Mouse (Mus musculus) embryonic facial prominence, embryonic 14.5 days (tissue): ENCODE measurements at regions not wholly inside any gene's neighbourhood (a gene's known extent, or its start where the extent isn't known, plus 50 kb on each side); places are given as distances from the start of the nearest gene placed in this dataset.
"Not testable (repeated sequence)": the region's sequence is repeated elsewhere in the genome, so short reads cannot be mapped to it uniquely, and the experiment has no call there.

Experiments used
- ATAC-seq: fragments of 200-750 bp; cut with Nextera tagmentation; 2 replicates; pipeline ENCODE4 v1.8.0; 2017; ENCODE audit warnings: low read depth, moderate number of reproducible peaks, moderate TSS enrichment
- DNase-seq: peaks from one replicate; pipeline ENCODE4 v3.0.0-alpha.2; 2015; ENCODE audit warnings: low spot score
- H3K27ac ChIP-seq: fragments of 300-500 bp; sonication (generic); replicated peaks from 2 replicates; pipeline ENCODE4 v1.5.1; 2014; ENCODE audit warnings: low read depth, mild to moderate bottlenecking, low read length, moderate library complexity
- H3K27me3 ChIP-seq: fragments of 300-500 bp; sonication (generic); replicated peaks from 2 replicates; pipeline ENCODE4 v1.6.1; 2014; ENCODE audit warnings: low read length; ENCODE audit not compliant: control insufficient read depth, insufficient read depth
- H3K36me3 ChIP-seq: fragments of 300-500 bp; sonication (generic); 2 replicates; pipeline ENCODE4 v1.6.1; 2014; ENCODE audit warnings: low read length, mixed read lengths; ENCODE audit not compliant: control insufficient read depth, insufficient read depth
- H3K4me1 ChIP-seq: fragments of 300-500 bp; sonication (generic); 2 replicates; pipeline ENCODE4 v1.6.1; 2014; ENCODE audit warnings: antibody characterized with exemption, low read length; ENCODE audit not compliant: control insufficient read depth, insufficient read depth
- H3K4me2 ChIP-seq: fragments of 300-500 bp; sonication (generic); 2 replicates; pipeline ENCODE4 v1.6.1; 2014; ENCODE audit warnings: low read depth, mild to moderate bottlenecking, low read length, moderate library complexity, mixed read lengths
- H3K4me3 ChIP-seq: fragments of 300-500 bp; sonication (generic); 2 replicates; pipeline ENCODE4 v1.5.1; 2014; ENCODE audit warnings: low read depth, mild to moderate bottlenecking, low read length
- H3K9ac ChIP-seq: fragments of 300-500 bp; sonication (generic); 2 replicates; pipeline ENCODE4 v1.6.1; 2014; ENCODE audit warnings: low read depth, mild to moderate bottlenecking, low read length, moderate library complexity, mixed read lengths
- H3K9me3 ChIP-seq: fragments of 300-500 bp; sonication (generic); 2 replicates; pipeline ENCODE4 v1.6.1; 2016; ENCODE audit warnings: low read length; ENCODE audit not compliant: control insufficient read depth
- WGBS: fragments of 180-500 bp; shearing (Covaris S2); extraction: QIAGEN DNeasy Blood & Tissue Kit; methylation state at CpG from one replicate; pipeline ENCODE4 v1.1.7; 2014; 5-methylcytosine and 5-hydroxymethylcytosine counted together

- WGBS, result 75% methylated on average over 10 of the region's 10 CpGs
- Histone ChIP-seq H3K27ac (no peak overlapping the region), H3K9ac (no peak overlapping the region), H3K27me3 (no peaks in the 10 kb centered on the region), H3K9me3 (no peaks in the 10 kb centered on the region), H3K4me1 (no peaks in the 10 kb centered on the region), H3K4me3 (no peak overlapping the region), H3K36me3 (no peaks in the 10 kb centered on the region), H3K4me2 (no peak overlapping the region)
- ATAC-seq, result no peak
- no peak for DNase-seq
Observed at GRCm38 (mm10) chr3:69669541-69669940, 52.2 kb upstream of the Nmd3 start.

GRCm38 (mm10) chr3:69667820-69668219 lies 54.0 kb upstream of the Nmd3 start:
- Histone ChIP-seq H3K27me3 (no peaks in the 10 kb centered on the region), H3K9ac (no peak overlapping the region), H3K4me1 (no peaks in the 10 kb centered on the region), H3K27ac (no peak overlapping the region), H3K4me2 (no peak overlapping the region), H3K36me3 (no peaks in the 10 kb centered on the region), H3K4me3 (no peak overlapping the region), H3K9me3 (no peaks in the 10 kb centered on the region)
- DNase-seq (no peak), ATAC-seq (no peak)
- 83% methylated on average over 7 of the region's 7 CpGs for WGBS

DNA sequence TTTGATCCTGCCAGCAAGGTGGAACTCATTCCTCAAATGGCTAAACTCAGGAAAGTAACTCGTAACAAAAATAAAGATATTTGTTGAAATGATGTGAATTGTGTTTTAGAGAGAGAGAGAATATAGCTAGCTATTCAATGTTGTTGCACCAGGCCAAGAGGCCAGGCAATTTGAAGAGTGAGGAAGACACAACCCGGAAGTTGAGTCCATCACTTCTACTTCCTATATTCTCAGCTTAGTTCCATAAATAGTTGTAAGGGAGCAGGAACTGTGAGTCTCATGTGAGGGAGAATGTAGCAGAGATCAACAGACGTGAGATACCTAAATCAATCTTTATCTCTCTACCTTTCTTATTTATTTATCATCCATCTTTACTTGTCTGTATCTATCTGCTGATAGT lies 54.4 kb upstream of the Nmd3 start:
- no peak overlapping the region for H3K4me3 ChIP-seq
- H3K4me2 ChIP-seq, result no peak overlapping the region
- 86% methylated on average over 3 of the region's 3 CpGs for WGBS
- no peaks in the 10 kb centered on the region for H3K9me3 ChIP-seq
- H3K27ac ChIP-seq, result no peak overlapping the region
- H3K9ac ChIP-seq, result no peak overlapping the region
- H3K36me3 ChIP-seq, result no peaks in the 10 kb centered on the region
- H3K4me1 ChIP-seq, result no peaks in the 10 kb centered on the region
- H3K27me3 ChIP-seq, result no peaks in the 10 kb centered on the region
- ATAC-seq (no peak), DNase-seq (no peak)

- Histone ChIP-seq H3K4me1 (no peaks in the 10 kb centered on the region), H3K27me3 (no peaks in the 10 kb centered on the region), H3K4me3 (no peak overlapping the region), H3K36me3 (no peaks in the 10 kb centered on the region), H3K9me3 (no peaks in the 10 kb centered on the region), H3K27ac (no peak overlapping the region), H3K4me2 (no peak overlapping the region), H3K9ac (no peak overlapping the region)
- ATAC-seq (no peak), DNase-seq (no peak)
- WGBS, result 48% methylated on average over 4 of the region's 4 CpGs
Observed at GRCm38 (mm10) chr3:69664277-69664676, 57.5 kb upstream of the Nmd3 start.

- H3K9ac ChIP-seq, result no peak overlapping the region
- H3K4me1 ChIP-seq, result peaks cover 10% of the 10 kb centered on the region
- H3K4me3 ChIP-seq, result no peak overlapping the region
- H3K27me3 ChIP-seq, result no peaks in the 10 kb centered on the region
- H3K36me3 ChIP-seq, result no peaks in the 10 kb centered on the region
- no peak for ATAC-seq
- no peak overlapping the region for H3K4me2 ChIP-seq
- 69% methylated on average over 2 of the region's 2 CpGs for whole genome bisulfite sequencing
- H3K27ac ChIP-seq, result no peak overlapping the region
- no peaks in the 10 kb centered on the region for H3K9me3 ChIP-seq
- DNase-seq, result no peak
Observed at GRCm38 (mm10) chr3:69658185-69658584, 59.4 kb upstream of the B3galnt1 start.

GRCm38 (mm10) chr3:69657570-69657969 lies 58.8 kb upstream of the B3galnt1 start:
- no peak overlapping the region for H3K9ac ChIP-seq
- H3K27ac ChIP-seq, result no peak overlapping the region
- H3K4me1 ChIP-seq, result peaks cover 10% of the 10 kb centered on the region
- H3K27me3 ChIP-seq, result no peaks in the 10 kb centered on the region
- ATAC-seq (no peak), DNase-seq (no peak)
- no peaks in the 10 kb centered on the region for H3K36me3 ChIP-seq
- H3K4me3 ChIP-seq, result no peak overlapping the region
- no peak overlapping the region for H3K4me2 ChIP-seq
- H3K9me3 ChIP-seq, result no peaks in the 10 kb centered on the region

- not testable (repeated sequence) for H3K27me3 ChIP-seq, H3K9ac ChIP-seq, H3K9me3 ChIP-seq, H3K36me3 ChIP-seq, ATAC-seq, H3K27ac ChIP-seq, H3K4me3 ChIP-seq
- Histone ChIP-seq H3K4me1 (peaks cover 10% of the 10 kb centered on the region), H3K4me2 (peak overlapping the region; percentile 20; the same call in 1 of the 2 replicates)
- WGBS, result 34% methylated on average over 10 of the region's 10 CpGs
- peak; percentile 67 for DNase-seq
Observed at GRCm38 (mm10) chr3:69655651-69656050, 56.9 kb upstream of the B3galnt1 start.

DNA sequence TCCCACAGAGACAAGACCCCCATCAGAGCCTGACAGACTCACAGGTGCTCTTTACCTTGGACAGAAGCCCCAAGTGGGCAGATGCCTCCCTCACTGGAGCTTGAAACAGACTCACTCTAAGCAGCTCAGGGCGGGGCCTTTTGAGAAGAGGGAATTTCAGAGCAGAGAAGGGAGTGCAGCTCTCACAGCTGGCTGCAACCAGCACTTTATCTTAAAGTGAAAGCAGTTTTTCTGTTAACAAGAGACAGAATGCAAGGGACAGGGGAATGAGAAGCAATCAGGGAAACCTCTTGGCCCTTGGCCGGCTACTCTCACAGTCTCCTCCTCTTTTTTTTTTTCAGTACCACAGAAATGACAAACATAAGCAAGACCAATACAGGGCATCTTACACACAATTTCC lies 56.2 kb upstream of the B3galnt1 start:
- H3K27me3 ChIP-seq, result no peaks in the 10 kb centered on the region
- no peak overlapping the region for H3K27ac ChIP-seq
- DNase-seq (peak; percentile 48), ATAC-seq (no peak)
- peak overlapping the region; percentile 20; the same call in 1 of the 2 replicates for H3K4me2 ChIP-seq
- H3K9ac ChIP-seq, result no peak overlapping the region
- no peaks in the 10 kb centered on the region for H3K9me3 ChIP-seq
- 6% methylated on average over 2 of the region's 2 CpGs for WGBS
- no peak overlapping the region for H3K4me3 ChIP-seq
- H3K4me1 ChIP-seq, result peaks cover 10% of the 10 kb centered on the region
- H3K36me3 ChIP-seq, result no peaks in the 10 kb centered on the region

- not testable (repeated sequence) for ATAC-seq, H3K27me3 ChIP-seq, H3K27ac ChIP-seq, DNase-seq, H3K4me2 ChIP-seq, H3K4me3 ChIP-seq, H3K36me3 ChIP-seq, H3K9me3 ChIP-seq, H3K9ac ChIP-seq
- peaks cover 10% of the 10 kb centered on the region for H3K4me1 ChIP-seq
- 76% methylated on average over 8 of the region's 8 CpGs for WGBS
Observed at GRCm38 (mm10) chr3:69653361-69653760, 54.6 kb upstream of the B3galnt1 start.
